Mouse (Mus musculus): ENCODE data around the gene Kcnk3. TPM values are rescaled to one million over a fixed set of nuclear protein-coding genes. Genes with fewer than 3 reads are reported as not detected.
A peak's percentile ranks its signal among the peaks of the same experiment; 100 is the strongest.

Gene Kcnk3
- 1 to 10 TPM in 1 of 4 experiments, under 1 TPM in 3; 0.17 to 1.2 (median 0.39) TPM for total RNA-seq (2022)

DNA sequence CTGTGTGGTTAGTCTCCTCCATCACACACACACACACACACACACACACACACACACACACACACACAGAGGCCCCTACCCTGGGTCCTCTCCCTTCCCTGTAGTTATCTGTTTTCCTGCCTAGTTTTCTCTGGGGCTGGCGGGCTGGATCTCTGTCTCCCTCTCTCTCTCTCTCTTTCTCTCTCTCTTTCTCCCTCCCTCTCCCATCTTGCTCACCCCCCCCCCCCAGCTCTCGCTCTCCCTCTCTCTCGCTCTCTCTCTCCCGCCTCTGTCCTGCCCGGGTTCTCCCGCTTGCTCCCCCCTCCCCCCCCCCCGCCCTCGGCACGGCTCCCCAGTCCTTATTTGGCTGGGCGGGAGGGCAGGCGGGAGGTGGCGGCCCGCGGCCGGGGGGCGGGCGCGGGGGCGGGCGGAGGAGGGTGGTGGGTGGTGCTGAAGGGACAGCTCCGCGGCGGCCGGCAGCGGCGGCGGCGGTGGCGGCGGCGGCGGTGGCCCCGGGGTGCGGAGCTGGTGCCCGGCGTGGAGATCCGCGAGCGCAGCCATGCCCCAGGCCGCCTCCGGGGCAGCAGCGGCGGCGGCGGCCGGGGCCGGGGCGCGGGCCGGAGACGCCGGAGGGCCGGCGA lies at the start of gene Kcnk3:
TSS of gene Kcnk3 (plus strand) at position 490 of the 620 bp plus-strand sequence.
- DNase-seq (ENCODE audit: low spot score in 2 of 2) = peak; percentile 35 to 40

DNA sequence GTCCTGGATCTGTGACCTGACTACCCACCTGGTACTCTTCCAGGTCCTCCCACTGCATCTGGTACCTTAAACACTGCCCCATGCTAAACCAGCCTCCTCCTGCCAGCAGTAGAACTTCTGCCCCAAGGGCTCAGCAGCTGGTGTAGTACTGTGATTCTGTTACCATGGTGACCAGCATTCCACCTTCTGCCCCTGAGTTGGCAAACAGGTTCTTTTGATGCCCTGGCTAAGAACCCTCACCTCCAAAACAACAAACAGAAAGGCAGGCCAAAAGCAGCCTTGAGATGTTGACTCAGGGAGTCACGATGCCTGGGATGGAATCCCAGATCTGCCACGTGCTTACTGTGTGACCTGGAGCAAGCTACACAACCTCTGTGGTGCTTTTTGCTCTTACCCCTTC lies 42.3 kb upstream of the Kcnk3 start, which contains the start of gene Cib4:
TSS of gene Cib4 (minus strand) at position 139 of the 400 bp plus-strand sequence.
- DNase-seq (ENCODE audit: low spot score in 2 of 2) = no peak

DNA sequence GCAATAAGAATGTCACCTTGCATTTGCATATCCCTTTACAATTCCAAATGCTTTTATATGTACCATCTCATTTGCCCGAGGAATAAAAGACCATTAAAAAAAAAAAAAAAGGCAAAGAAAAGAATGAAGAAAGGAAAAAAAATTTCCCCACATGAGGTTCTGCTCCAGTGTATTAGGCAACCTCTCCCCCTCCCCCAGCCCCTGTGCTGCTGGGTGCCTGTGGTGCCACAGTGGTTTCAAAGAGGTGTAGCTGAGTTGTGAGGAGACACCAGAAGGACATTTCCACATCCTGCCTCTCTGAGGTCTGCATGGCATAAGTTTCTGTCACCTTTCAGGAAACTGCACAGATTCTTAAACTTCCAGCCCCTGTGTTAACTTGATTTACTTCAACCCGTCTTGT lies 39.3 kb upstream of the Kcnk3 start:
- DNase-seq (ENCODE audit: low spot score in 2 of 2) = no peak

DNA sequence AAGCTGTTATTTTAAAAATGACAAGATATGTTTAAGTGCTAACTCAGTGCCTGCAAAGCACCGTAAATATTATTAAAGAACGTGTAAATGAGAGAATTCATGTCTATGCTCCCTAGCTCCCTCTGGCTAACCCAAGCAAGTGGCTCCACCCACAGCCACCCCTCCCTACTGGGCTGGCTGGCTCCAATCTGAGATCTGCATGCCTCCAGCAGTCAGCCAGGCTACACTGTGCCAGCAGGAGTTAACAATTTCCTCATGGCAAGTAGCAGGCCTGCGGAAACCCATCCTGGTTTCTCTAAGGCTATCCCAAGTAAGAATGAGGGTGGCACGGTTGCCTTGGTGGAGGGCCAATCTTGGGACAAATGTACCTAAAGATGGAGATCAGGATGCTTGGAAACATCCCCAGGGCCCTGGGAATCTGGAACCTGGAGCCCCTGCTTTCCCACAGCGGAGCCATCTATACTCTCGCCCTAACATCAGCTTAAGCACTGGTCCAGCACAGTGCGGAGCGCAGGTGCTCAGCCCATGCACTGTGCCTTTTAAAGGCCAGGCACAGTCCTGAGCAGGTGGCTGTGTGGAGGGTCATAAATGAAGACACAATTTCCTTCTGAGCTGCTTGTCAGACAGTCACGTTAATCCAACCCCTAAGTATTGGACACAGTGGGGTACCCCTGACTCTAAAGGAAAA lies 37.5 kb upstream of the Kcnk3 start:
- DNase-seq (ENCODE audit: low spot score in 2 of 2) = no peak

DNA sequence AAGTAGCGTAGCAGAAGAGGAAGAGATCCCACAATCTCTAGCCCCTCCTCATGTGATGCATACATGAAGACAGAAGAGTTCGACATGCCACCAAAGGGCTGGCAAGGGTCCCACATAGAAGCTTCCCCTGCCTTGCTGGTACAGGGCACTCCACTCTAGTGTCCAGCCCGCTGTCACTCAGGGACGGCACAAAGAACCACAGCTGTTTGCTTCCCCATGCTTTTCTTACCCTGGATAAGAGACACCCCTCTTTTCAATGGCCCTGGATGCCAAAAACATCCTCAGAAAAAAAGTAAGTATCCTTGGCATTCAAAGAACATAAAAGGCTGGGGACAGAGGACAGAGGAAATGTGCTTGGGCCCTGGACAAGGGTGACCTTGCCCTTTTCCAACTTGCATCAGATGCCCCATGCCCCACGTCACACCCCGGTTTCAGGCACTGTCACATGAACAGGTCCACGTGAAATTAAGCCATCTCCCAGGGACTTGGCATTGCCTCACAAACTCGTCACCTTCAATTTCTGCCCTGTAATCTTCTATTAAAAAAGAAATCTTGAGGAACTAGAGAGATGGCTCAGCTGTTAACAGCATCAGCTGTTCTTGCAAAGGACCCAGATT lies 36.8 kb upstream of the Kcnk3 start:
- no peak for DNase-seq (ENCODE audit: low spot score in 2 of 2)

DNA sequence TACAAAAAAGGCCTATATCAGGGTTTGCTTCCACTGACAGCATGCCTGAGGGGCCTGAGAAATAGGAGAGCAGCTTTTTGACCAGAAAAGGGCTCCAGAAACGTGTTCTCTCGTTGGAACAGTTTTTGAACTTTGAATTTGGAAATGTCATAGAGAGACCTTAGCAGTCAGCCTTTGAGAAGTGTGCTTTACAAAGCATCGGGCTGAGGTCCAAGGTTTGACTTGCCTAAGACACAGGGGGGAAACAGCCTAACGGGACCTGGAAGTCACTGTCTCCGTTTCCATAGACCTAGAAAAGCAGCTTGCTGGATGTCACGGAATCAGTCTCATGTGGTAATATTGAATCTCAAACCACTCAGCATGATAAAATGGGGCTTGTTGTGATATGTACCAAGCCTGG lies 36.0 kb upstream of the Kcnk3 start:
- DNase-seq (ENCODE audit: low spot score in 2 of 2) = no peak

DNA sequence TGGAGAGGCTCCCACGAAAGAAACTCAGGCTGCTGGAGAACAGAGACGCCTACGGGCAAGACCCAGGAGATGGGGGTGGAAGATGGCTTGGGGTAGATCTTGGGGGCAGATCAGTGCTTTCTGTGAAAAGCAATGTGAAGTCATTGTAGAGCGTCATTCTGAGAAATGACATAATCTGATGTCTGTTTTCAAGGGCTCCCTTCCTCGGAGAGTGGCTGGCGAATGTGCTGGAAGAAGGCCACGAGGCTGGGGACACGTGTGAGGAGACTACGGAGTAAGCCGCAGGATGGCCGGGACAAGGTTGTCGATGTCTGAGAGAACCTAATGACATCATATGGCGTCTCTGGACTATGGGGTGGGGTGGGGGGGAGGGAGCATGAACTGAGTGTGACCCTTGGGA lies 34.0 kb upstream of the Kcnk3 start:
- DNase-seq (ENCODE audit: low spot score in 2 of 2) = no peak

DNA sequence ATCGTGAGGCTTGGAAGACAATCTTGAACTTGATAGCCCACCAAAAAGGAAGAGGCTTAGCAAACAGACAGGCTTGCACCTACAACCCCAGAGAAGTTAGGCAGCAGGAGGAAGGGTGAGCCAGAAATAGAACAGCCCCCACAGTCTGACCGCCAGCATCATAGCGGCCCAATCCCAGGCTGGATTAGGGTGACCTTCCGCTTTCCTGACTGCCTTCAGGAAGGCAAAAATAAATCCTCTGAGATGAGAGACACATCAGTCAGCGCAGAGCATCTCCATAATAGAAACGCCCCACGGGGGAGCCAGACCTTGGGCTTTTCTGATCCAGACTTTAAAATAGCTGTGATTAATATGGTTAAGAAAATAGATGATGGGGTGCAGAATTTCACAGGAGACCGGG lies 33.0 kb upstream of the Kcnk3 start:
- DNase-seq (ENCODE audit: low spot score in 2 of 2) = no peak

DNA sequence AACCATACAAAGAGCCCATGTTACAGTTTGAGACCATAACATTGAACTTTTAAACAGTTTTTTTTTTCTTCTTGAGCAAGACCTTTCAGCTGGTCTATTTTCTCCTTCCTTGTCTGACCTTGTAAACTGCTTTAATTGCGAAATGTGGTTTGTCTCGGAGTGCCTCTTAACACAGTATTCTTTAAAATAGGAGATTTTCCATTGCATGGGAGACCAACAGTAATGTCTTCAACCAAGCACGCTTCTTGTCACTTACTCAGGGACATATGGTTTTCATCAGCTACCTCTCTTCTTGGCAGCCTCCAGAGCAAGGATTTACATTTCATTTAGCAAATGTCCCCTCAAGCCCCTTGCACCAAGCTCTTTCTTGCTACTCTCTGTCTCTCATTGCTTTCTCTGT lies 31.7 kb upstream of the Kcnk3 start:
- DNase-seq (ENCODE audit: low spot score in 2 of 2) = no peak

DNA sequence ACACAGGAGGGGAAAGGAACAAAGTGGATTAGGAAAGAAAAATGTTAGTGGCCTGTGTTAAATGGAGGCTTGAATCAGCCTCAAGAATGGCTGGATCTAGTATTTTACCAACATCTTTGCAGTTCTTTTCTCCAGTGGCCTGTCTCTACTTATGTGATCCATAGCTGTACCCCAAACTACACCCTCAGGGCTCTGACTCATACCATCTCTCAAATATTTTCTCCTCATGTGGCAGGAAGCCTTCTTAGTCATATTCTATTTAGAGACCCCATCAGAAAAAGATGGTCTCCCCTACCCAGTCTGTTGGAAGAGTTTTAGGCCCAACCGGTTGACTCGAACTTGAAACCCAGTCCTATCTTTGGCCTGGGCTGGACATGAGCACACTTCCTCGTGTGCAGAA lies 28.5 kb upstream of the Kcnk3 start:
- no peak for DNase-seq (ENCODE audit: low spot score in 2 of 2)

DNA sequence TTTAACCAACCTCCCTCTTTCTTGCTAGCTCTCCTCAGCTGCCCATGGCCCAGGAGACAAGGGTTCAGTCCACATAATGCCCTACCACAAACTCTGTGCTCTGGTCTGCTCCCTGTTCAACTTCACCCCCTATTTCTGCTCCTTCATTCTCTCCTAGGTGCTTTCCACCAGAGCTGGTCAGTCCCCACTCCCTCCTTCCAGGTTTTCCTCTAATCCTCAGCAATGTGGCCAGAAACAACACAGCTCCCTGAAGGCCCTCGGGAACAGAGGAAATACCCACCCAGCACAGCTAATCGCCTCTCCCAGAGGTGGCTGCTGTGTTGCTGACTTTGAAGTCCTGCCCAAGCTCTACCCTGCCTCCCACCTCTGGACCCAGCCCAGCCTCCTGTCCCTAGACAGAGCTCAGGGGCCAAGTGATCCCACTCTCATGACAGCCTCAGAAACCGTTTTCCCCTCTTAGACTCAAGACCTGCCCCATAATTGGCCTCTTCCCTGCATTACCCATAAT lies 27.9 kb upstream of the Kcnk3 start:
- DNase-seq (ENCODE audit: low spot score in 2 of 2) = no peak

DNA sequence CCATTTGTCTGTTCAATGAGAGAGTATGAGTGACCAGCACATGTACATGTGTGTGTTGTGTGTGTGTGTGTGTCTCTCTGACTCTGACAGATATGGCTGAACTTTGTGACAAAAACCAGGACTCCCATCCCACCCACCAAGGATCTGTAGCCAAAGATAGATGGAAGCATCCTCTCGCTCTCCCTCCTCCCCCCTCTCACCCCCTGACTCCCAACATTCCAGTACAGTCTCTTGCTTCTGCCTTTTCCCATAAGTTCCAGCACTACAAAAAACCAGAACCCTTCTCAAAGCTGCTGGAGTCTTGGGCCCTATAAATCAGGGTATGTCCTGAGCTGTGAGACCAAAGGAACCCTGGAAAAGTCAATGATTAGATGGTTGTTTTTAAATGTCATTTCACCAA lies 19.5 kb upstream of the Kcnk3 start:
- no peak for DNase-seq (ENCODE audit: low spot score in 2 of 2)

DNA sequence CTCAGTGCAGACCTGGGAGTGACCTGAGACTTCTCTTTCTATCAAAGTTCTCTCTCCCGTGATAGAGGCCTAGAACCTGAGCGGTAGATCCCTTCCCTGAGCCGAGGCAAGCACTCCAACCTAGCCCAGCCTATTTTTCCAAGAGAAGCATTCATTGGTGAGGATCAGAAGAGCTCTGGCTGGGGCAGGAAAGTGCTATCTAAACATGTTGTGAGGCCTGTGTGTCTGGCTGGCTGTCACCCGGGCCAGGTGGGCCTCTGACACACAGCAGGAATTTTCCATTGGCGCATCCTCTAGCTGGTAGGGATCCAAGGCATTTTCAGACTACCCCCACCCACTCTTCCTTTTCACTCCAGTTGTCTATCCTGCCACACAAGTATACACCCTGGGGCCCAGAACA lies 16.1 kb upstream of the Kcnk3 start:
- DNase-seq (ENCODE audit: low spot score in 2 of 2) = no peak

DNA sequence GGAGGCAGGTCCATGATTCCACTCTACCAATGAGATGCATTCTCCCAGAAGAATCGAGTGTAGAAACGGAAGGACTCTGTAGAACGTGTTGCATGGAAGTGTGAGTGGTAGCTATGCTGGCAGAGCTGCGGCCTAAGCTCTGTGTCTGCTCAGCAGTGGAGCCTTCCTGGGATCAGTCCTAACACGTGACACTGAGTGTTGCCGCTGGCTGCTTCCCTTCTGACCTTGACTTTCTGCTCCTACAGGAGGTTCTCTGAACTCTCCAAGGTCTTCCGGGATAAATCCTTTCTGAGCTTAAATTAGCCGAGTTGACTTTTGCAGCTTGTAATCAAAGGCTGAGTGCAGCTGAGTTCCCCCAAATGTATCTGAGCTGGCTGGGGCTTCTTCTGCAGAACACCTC lies 13.6 kb upstream of the Kcnk3 start:
- no peak for DNase-seq (ENCODE audit: low spot score in 2 of 2)

DNA sequence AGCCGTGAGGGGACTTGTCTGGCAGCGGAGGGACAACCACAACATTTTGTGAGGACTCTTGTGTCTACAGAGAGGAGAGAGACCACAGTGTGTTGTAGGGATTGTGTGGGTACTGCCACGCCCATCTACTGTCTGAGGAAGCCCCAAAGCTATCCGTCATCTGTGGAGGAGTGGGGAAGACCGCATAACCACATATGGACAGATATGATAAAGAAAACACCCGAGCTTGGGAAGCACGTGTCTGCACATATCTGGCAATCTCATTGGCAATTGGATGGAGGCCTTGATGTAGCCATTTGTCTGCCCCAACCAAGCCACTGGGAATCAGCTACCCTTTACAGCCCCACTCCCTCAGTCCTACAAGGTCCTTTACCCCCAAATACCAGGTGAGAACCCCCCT lies 11.7 kb upstream of the Kcnk3 start:
- DNase-seq (ENCODE audit: low spot score in 2 of 2) = no peak

DNA sequence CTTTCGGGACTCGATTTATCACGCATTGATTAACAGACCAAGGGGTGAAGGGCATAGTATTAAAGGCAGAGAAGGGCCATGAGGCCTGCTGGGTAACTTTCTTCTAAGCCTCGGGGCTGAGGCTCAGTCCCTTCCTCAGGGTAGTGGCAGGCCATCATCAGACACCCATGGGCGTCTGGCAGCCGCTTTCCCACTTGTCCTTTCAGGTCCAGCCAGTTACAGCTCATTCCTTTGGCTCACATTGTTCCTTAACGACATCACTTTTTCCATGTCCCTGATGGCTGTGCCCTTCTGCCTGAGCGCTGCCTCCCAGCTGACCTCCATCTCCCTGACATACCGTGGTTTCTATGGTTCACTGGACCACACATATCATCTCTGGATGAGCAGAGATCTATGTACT lies 10.7 kb upstream of the Kcnk3 start:
- DNase-seq (ENCODE audit: low spot score in 2 of 2) = no peak

DNA sequence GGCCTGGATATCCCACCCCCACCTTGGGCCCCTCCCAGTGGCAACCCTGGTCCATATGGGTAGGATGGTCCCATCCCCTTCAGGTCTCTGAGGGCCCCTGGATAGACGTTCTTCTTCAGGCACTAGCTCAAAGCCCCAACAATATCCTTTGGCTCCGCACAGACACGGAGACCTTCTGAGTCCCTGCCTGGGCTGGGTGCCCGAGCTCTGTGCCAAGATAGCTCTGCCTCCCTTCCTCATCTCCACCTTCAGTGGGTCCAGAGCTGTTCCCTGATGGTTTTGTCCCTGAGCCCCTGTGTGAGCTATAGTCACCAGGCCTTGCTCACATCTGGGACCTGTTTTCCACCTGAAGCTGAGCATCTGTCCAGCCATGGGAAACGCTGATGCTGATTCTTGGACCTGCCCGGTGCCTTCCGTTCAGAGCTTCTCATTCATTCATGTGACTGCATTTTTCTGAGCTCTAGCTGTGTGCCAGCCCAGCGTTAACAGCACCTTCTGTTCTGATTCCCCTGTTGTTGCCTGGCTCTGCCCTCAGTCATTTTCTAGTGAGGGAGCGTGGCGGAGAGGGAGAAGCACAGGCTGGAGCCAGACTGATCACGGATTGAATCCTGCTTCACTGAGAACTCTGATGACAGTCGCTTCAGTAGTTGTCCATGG lies 10.2 kb upstream of the Kcnk3 start:
- no peak for DNase-seq (ENCODE audit: low spot score in 2 of 2)

DNA sequence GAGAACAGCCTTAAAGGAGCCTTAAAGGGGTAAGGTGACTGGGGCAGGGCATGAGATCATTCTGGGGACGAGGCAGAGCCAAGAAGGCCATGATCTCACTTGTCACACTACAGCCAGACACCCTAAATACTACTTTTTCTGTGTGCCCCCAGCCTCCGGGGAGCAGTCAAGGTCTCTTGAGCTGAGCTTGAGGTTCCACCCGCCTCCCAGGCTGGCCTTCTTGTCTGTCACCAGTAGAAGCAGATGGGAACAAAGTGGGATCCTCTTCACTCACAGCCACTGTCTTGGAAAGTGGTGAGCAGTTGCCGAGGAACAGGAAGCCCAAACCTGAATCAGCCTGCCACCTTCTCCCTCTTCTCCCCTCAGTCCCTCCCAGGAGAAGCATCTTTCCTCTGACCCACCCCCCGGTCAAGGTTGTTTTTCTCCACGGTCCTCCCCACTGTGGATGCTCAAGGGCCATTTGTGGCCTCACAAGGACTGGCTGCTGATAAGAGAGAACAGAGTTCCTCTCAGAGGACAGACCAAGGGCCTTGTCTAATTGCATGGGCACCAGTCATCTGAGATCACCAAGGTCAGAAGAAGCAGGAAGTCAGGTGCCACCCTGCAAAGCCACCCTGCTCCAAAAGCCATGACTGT lies 9.4 kb upstream of the Kcnk3 start:
- DNase-seq (ENCODE audit: low spot score in 2 of 2) = no peak

DNA sequence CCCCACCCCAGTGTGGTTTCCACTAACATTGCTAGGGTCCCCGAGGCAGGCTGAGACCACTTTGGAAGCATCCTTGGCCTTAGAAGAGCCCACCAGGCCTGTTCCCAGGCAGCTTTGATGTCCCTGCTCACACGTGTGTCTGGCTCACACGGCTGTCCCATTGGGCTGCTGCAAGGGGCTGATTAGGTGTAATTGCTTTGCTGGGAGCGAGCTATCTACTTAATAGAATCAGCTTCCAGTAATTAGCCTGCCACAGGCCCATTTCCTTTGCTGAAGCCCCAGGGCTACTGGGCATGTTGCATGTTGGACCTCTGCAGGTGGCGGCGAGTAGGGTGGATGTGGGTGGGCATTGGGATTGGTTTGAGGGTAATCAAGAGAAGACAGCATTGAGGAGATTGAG lies 7.2 kb upstream of the Kcnk3 start:
- no peak for DNase-seq (ENCODE audit: low spot score in 2 of 2)

DNA sequence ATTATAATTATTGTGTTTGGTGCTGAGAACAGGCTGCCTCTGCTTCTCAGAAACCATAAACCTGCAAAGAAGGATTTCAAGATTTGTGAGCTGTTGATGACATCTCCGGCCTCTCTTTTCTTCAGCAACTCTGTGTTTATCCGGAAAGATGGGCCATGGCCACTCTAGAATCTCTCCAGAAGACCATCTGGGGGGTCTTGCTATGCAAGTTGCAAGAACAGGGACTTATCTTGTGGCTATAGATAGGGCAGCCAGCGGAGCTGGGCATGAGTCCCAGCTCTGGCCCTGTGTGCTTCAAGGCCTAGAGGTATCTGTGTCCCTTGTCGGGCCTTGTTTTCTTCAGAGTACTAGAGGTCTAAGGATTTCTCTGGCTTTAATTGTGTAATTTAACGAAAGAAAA lies 6.0 kb upstream of the Kcnk3 start:
- no peak for DNase-seq (ENCODE audit: low spot score in 2 of 2)

DNA sequence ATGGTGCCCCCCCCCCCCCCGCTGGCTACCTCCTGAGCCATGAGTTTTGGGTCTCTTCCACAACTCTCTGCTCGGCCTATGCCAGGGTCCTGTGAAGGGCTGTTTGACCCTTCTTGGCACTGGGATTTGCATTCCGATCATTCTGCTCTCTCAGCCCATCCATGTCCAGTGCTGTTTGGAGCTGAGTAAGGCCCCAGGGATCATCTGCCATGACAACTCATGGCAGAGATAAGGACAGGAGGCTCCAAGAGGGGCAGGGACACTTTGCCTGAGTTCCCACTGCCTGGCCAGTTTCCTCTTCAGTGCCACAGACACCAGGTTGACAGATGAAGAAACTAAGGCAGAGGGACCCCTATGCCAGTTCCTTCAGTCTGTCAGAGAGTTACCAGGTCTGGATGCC lies 1.4 kb upstream of the Kcnk3 start:
- DNase-seq (ENCODE audit: low spot score in 2 of 2) = no peak

DNA sequence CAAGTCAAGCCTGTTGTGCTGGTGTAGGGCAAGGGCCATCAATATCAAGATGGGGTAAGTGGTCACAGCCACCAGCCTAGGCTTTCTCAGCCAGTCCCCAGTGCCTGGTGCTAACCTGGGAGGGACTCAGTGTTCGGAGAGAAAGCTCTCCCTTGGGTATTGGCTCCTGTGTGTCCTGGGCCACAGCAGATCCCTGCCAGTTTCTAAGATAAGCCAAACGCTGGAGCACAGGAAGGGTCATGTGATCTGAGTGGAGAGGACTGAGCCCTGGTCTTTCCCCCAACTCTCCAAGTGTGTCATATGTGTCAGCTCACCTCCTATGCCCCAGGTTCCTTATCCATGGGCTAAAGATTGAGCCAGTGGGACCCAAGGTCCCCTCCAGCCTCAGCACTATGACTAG lies 869 bp upstream of the Kcnk3 start:
- DNase-seq (ENCODE audit: low spot score in 2 of 2) = no peak
